ENCODE assay signal across 9 mouse cellular contexts in the genomic region with DNA sequence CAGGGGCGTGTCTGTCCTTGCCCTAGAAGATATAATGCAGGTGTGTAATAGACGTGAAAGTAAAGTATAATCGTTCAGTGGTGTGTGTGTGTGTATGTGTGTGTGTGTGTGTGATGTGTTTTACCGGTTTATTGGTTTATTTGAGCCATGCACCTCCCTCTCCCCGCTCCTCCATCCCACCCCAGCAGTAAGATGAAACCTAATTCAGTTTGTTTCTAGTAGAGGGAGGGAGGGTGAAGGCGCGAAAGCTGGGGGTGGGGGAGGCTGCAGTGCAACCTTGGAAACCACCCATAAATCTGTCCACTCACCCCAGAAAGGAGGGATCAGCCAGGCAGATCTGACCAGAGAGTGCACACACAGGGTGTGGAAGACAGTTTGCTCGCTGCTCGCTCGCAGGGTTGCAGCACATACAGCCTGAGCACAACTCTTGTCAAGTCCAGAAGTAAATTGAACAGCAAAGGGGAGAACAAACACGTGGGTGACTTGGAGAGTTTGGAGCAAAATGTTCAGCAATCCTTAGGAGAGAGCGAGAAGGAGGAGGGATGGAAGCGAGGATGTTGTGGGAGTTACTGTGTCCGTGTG.
DNase-seq lines count a peak whose midpoint lies in the region; ATAC-seq lines count a peak whose summit lies in the region.
"Had no signal": no experiment of that assay in that cellular context is flagged by ENCODE, and none has a peak within 500 bp of the region (broad histone marks: within the 10 kb centered on the region; RNA-seq: fewer than 3 reads in every experiment).

No protein-coding gene starts in this region.

- peak overlapping the region; percentile 44; the same call in 1 of the 2 replicates for H3K4me3 ChIP-seq in liver, embryonic 11.5 days (ENCODE audit: low read depth, low read length)
- peak overlapping the region; percentile 50 for H3K4me3 ChIP-seq in embryonic facial prominence, embryonic 13.5 days
- peak overlapping the region; percentile 40 for H3K4me3 ChIP-seq in intestine, embryonic 15.5 days (replicated peaks)
- peak overlapping the region; percentile 87 for H3K4me3 ChIP-seq in midbrain, embryonic 15.5 days

- 17% methylated on average over 14 of the region's 14 CpGs for WGBS in liver, embryonic 11.5 days
- WGBS in embryonic facial prominence, embryonic 13.5 days = 13% methylated on average over 14 of the region's 14 CpGs
- 8% methylated on average over 14 of the region's 14 CpGs for WGBS in intestine, embryonic 15.5 days
- WGBS in midbrain, embryonic 15.5 days = 8% methylated on average over 14 of the region's 14 CpGs

- H3K36me3 ChIP-seq in liver, embryonic 11.5 days (ENCODE audit: control insufficient read depth, insufficient read depth, low read length) = no peaks in the 10 kb centered on the region
- H3K36me3 ChIP-seq in embryonic facial prominence, embryonic 13.5 days = no peaks in the 10 kb centered on the region
- no peaks in the 10 kb centered on the region for H3K36me3 ChIP-seq in intestine, embryonic 15.5 days
- no peaks in the 10 kb centered on the region for H3K36me3 ChIP-seq in midbrain, embryonic 15.5 days (replicated peaks)

- peaks cover 30% of the 10 kb centered on the region for H3K27me3 ChIP-seq in liver, embryonic 11.5 days (replicated peaks; ENCODE audit: control insufficient read depth, insufficient read depth, low read length)
- H3K27me3 ChIP-seq in embryonic facial prominence, embryonic 13.5 days = peaks cover 44% of the 10 kb centered on the region
- H3K27me3 ChIP-seq in intestine, embryonic 15.5 days (replicated peaks) = peaks cover 14% of the 10 kb centered on the region
- peaks cover 6% of the 10 kb centered on the region; the same call in 1 of the 2 replicates for H3K27me3 ChIP-seq in midbrain, embryonic 15.5 days (replicated peaks)

- ATAC-seq in liver, embryonic 11.5 days (replicated peaks; ENCODE audit: low FRiP score) = no peak
- no peak for ATAC-seq in embryonic facial prominence, embryonic 13.5 days (ENCODE audit: insufficient number of reproducible peaks, insufficient read depth, low FRiP score, low TSS enrichment, low read depth)
- peak; percentile 64 for ATAC-seq in intestine, embryonic 15.5 days
- ATAC-seq in midbrain, embryonic 15.5 days (replicated peaks) = peak; percentile 59
- no peak for ATAC-seq in megakaryocyte-erythroid progenitor cell, adult 5-6 weeks (replicated peaks; ENCODE audit: low FRiP score, low TSS enrichment, poor library complexity, severe bottlenecking)
- no peak for ATAC-seq in erythroid progenitor cell, adult 5-6 weeks (replicated peaks; ENCODE audit: low FRiP score, poor library complexity, severe bottlenecking)

- H3K9ac ChIP-seq in liver, embryonic 11.5 days (ENCODE audit: low read depth, low read length) = no peak overlapping the region
- H3K9ac ChIP-seq in embryonic facial prominence, embryonic 13.5 days = no peak overlapping the region
- H3K9ac ChIP-seq in intestine, embryonic 15.5 days = no peak overlapping the region
- H3K9ac ChIP-seq in midbrain, embryonic 15.5 days = peak overlapping the region; percentile 86; the same call in 1 of the 2 replicates
- H3K9ac ChIP-seq: liver, embryonic 14.5 days had no signal

- H3K4me2 ChIP-seq in liver, embryonic 11.5 days = peak overlapping the region; percentile 78
- H3K4me2 ChIP-seq in embryonic facial prominence, embryonic 13.5 days = peak overlapping the region; percentile 96
- peak overlapping the region; percentile 90 for H3K4me2 ChIP-seq in intestine, embryonic 15.5 days (replicated peaks)
- peak overlapping the region; percentile 97 for H3K4me2 ChIP-seq in midbrain, embryonic 15.5 days

- H3K9me3 ChIP-seq in liver, embryonic 11.5 days (ENCODE audit: control insufficient read depth, low read length) = no peaks in the 10 kb centered on the region
- no peaks in the 10 kb centered on the region for H3K9me3 ChIP-seq in embryonic facial prominence, embryonic 13.5 days
- H3K9me3 ChIP-seq in intestine, embryonic 15.5 days = no peaks in the 10 kb centered on the region
- no peaks in the 10 kb centered on the region for H3K9me3 ChIP-seq in midbrain, embryonic 15.5 days

- no peak for DNase-seq in liver, embryonic 11.5 days (ENCODE audit: low spot score)
- no peak for DNase-seq in liver
- no peak for DNase-seq in adrenal gland, postnatal 36 days

- no peak overlapping the region for H3K27ac ChIP-seq in liver, embryonic 11.5 days (ENCODE audit: low read depth, low read length)
- H3K27ac ChIP-seq in embryonic facial prominence, embryonic 13.5 days = no peak overlapping the region
- no peak overlapping the region for H3K27ac ChIP-seq in intestine, embryonic 15.5 days
- peak overlapping the region; percentile 72 for H3K27ac ChIP-seq in midbrain, embryonic 15.5 days
- H3K27ac ChIP-seq: liver, embryonic 14.5 days had no signal

- no peaks in the 10 kb centered on the region; the same call in 1 of the 2 replicates for H3K4me1 ChIP-seq in liver, embryonic 11.5 days (replicated peaks; ENCODE audit: control insufficient read depth, insufficient read depth, low read length)
- peaks cover 17% of the 10 kb centered on the region for H3K4me1 ChIP-seq in embryonic facial prominence, embryonic 13.5 days
- 0 out of 2 replicates have a peak, but pooled peaks cover 9% of the 10 kb centered on the region for H3K4me1 ChIP-seq in intestine, embryonic 15.5 days (replicated peaks)
- H3K4me1 ChIP-seq in midbrain, embryonic 15.5 days = peaks cover 17% of the 10 kb centered on the region

Comparison
In these comparisons a context has a peak if more than half of its experiments do, and no peak if none do; other contexts are left out.
1. ATAC-seq: peak in intestine, embryonic 15.5 days (single experiment) and midbrain, embryonic 15.5 days (single experiment); none in liver, embryonic 11.5 days (single experiment), embryonic facial prominence, embryonic 13.5 days (single experiment), megakaryocyte-erythroid progenitor cell, adult 5-6 weeks (single experiment) and erythroid progenitor cell, adult 5-6 weeks (single experiment).
2. Peak in every context shown above with its lines, with median percentiles within 50 percentile points of each other: H3K4me2 ChIP-seq and H3K4me3 ChIP-seq.